Mouse (Mus musculus) fibroblast of lung, adult 2 months (primary cell): ENCODE results near the gene Chrm1.

ENCODE experiments used
- DNase-seq: peaks from one replicate; pipeline ENCODE4 v3.0.0-alpha.2; 2011; ENCODE audit warnings: low read depth

The Chrm1 gene

DNA sequence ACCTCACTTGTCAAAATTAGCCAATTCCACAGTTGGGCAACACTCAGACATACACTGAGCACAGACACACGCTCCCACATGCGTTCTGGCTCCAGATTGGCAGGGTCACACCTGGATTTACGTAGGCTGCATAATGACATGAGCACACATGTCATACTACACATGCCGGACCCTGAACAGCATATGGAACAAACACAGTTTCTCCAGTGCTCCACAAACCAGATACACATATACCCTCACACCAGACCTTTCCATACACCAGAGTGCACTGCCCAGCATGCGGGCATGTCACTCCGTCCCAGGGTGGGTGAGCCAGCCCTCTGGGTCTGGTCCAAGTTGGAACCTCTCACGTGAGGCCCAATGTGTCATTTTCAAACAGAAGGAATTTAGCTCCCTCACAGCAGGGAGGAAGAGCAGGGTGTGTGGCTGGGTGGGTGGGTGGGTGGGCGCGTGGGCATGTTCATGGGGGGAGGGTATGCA, at the start of gene Chrm1:
Gene Chrm1 (plus strand): TSS at position 430 of the 480 bp plus-strand sequence.
- no peak for DNase-seq

DNA sequence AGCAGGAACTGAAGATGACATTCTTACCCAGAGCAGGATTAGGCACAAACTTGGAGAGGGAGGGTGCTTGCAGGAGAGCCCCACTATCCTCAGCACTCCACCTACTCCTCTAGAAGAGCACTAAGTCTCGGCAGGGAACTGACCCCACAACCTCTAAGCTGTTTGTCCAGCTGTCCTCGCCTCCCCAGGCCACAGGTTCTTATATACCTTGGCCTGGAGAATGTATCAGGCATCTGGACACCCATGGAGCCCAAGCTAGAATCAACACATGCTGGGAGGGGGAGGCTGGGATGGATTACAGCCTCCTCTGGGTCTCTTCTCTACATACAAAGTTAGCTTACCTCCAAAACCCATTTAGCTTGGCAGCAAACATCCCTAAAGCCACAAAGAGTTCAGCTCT, 49.2 kb upstream of the Chrm1 start:
- DNase-seq, result no peak

DNA sequence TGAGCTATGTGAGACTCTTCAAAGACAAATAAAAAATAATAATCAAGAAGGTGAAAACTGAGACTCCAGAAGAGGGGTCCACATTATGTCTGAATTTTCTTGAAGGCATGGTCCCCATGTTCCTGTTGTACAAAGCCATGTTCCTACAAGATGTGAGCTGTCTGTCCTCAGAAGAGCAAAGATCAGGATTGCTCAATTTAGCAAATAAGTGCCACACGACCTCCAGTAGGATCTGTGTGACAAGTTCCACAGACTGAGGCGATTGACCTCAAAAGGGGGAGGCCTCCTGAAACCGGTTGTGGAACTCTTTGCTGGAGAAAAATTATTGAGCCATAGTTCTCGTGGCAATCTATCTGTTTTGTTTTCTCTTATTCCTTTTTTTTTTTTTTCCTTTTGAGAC, 47.3 kb upstream of the Chrm1 start:
- DNase-seq, result no peak

DNA sequence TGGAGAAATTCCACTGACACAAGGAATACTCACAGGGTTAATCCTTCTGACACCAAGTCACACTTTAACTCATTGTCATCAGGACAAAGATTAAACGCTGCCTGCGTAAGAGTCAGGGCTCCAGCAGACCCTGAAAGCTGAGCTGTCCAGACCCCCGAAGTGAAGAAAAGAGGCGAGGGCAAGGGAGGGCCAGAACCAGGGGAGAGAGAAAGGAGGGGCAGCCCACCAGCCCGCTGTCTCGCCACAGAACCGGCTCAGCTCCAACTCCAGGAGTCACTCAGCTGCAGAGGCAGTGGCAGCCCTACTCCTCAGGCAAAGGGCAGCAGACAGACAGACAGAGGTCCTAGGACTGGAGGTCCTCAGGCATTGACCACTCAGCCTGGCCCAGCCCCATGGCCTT, 45.7 kb upstream of the Chrm1 start, which contains the start of gene Slc22a6:
Gene Slc22a6 (plus strand): TSS at position 136 of the 400 bp plus-strand sequence.
- DNase-seq, result no peak

DNA sequence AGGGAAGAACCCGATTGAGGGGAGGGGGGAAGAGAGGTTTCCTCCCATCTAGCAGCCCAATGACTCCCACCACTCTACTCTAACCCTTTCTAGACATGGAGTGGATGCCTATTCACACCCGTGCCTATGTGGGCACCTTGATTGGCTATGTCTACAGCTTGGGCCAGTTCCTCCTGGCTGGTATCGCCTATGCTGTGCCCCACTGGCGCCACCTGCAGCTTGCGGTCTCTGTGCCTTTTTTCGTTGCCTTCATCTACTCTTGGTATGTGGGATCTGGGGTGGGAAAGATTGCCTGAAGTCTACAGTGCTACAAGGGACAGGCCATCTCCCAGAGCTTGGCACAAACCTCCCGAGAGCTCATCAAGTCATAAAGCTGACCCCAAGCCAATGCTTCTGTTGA, 42.5 kb upstream of the Chrm1 start:
- no peak for DNase-seq

DNA sequence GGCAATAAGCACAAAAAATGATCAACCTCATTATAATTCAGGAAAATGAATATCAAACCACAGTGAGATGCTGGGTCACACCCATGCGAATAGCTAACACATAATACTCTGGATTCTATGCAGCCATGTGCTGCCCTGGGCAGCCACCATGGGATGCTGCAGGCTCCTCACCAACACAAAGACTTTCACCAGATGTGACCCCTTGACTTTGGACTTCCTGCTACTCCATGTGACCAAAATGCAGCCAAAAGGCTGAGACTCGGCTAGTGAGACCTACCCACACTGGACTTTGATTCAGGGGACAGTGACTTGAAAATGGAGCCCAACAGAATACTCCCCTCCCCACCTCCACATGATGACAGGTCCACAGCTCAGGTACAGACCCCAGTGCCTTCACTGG, 33.3 kb upstream of the Chrm1 start:
- no peak for DNase-seq

DNA sequence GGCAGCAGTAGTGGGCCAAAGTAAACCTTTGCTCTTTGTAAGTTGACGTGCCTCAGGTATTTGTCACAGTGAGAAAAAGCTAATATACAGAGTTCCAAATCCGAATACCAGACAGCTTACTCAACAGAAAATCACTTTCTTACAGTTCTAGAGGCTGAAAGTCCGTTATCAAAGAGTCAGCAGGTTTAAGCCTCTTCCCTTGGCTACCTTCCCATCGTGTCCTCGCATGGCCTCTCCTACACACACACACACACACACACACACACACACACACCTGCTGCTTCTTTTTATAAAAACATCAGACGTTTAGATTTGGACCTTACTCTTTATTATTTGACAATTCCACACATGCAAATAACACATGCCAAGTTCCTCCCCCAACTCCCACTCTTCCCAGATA, 32.8 kb upstream of the Chrm1 start:
- peak; percentile 11 for DNase-seq

DNA sequence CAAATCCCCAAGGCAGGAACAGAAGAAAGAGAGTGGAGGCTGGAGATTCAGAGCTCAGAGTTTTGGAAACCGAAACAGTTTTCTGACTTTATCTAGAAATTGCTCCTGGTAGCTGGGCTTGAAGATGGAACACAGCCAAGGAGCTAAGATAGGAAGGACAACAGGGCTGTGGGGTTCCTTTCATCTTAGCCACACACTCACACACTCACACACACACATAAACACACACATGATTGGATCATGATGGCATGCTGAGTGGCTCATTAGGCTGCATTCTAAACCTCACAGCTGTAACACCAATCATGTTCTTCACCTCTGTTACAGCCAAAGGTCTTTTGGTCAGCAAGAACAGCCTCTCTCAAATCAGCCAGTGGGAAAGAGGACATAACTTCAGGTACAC, 31.6 kb upstream of the Chrm1 start:
- DNase-seq, result no peak

DNA sequence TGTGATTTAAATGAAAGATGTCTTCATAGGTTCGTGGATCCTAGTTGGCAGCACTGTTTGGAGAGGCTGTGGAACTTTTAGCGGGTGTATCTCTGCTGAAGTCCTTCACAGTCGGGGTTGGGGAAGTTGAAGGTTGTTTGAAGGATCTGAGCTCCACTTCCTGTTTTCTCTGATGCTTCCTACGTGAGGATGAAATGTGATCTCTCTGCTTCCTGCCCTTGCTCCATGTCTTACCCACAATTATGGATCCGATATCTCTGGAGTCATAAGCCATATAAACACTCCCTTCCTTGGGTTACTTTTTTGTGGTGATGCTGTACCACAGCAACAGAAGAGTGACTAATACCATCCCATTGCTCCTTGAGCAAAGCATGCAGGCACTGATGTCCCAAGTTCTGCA, 21.5 kb upstream of the Chrm1 start:
- no peak for DNase-seq

DNA sequence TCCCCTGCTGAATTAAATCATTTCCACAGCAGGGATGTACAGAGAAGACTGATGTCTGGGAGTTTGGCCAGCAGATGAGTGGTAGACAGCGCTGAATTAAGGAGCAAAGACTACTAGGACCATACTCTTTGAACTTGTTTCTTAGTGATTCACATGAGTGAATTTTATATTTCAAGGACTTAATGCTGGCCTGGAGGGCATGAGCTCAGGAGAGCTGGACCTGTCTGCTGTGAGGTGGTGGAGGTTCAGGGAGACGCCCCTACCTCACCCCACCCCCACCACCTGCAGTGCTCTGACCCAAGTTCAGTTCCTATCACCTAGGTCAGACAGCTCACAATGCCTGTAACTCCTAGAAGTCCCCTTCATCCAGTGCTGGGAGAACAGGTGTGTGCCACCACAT, 17.2 kb upstream of the Chrm1 start:
- DNase-seq, result no peak

DNA sequence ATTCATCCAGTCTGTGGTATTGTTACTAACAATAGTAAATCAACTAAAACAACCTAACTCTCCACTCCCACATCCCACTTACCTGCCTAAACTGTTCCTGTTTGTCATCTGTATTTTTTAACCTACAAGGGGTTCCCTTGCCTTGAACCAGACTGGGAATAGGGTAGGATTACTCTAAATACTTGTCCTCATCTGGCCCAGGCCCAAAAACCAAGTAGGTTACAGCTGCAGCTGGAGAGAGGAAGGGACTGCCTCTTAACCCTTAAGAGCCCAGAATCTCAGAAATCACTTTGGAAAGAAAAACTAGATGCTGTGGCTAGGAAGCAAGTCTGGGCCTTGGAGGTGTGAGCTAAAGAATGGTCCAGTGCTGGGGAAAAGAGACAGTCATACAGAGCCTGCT, 7.8 kb upstream of the Chrm1 start:
- DNase-seq, result no peak

DNA sequence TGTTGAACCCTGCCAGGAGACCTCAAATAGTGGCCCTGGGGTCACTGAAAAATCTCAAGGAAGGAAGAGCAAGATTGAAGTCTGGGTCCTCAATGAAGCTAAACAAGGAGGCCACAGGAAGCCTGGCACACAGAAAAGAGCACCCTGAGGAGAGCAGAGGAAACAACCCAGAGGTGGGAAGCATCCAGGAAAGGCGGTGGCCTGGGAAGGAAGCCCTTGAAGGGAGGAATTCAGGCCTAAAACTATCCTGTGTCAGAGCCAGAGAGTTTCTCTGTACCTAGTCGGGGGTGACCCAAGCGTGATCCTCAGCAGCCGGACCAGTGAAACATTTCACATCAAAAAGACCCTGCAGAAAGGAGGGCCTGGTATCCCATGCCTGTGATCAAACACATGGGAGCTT, 7.2 kb upstream of the Chrm1 start:
- no peak for DNase-seq

DNA sequence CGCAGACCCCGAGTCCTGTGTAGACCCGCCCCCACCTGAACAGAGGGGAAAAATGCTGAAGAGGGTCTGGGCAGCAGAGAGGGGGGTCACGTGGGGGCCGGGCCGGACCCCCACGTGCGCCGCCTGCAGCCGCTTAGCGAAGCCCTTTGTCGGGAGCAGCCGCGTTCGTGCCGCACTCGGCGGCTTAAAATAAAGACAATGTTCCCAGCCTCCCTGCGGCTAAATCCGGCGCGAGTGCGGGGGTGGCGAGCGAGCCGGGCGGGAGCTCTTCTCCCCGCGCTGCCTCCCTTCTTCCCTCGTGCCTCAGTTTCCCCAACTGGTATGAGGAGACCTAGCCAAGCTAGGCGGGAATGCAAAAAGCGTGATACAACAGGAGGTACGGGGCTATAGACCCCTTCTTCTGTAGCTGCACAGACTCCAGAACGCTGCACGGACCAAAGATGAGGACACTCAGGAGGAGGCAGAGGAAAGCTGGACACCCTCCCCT, 1.7 kb upstream of the Chrm1 start:
- DNase-seq, result no peak

DNA sequence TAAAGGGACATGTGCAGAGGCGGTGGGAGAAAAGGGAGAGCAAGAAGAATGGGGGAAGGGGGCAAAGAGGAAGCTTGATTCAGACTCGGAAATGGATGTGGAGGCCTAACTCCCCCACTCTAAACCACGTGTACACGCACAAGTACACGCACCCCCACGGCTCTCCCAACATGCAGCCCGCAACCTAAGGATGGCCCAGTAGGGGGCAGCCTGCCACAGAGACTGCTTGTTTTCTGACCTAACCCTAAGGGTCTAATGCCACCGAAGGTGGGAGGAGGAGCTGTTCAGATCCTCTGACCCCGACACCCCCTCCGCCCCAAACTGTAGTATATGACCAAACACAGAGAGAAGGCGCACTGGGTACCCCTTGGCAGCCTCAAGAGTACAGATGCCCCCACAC, 1.3 kb upstream of the Chrm1 start:
- DNase-seq, result no peak

DNA sequence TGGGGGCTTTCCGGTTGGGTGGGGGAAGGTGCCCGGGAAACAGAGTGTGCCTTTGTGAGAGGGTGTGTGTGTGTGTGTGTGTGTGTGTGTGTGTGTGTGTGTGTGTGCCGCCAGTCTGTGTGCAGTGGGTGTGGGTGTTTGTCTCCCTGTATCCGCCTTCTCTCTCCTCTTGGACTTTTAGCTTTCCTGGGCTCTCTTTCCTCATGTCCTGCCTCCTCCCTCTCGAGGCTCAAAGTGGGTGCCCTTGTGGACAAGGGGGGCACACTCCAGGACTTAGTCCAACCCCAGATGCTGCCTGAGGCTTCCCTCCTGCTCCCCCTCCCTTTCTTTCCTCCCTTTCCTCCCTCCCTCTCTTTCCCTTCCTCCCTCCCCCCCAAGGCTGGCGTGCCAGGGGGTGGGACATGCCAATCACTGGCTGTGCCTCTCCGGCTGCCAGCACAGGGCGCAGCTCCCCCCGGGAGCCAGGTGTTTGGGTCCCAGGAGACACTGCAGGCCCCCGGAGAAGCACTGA, 377 bp downstream of the Chrm1 start:
- DNase-seq, result no peak

DNA sequence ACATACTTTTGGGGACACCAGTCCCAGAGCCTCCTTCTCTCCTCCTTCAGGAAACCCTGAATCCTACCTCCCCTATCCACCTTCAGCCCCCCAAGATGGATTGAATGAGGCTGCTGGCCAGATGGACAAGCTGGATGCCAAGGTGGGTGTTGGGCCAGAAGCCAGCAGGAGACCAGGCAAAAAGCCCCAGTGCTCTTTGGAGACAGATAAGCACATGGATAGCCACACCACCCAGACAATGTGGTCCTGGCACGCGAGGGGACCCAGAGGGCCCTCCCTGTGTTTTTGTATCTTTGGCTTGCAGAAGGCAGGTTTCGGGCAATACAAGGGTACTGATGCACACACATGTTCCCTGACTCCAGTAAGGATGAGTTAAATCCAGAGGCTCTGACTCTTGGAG, 1.3 kb downstream of the Chrm1 start:
- no peak for DNase-seq

DNA sequence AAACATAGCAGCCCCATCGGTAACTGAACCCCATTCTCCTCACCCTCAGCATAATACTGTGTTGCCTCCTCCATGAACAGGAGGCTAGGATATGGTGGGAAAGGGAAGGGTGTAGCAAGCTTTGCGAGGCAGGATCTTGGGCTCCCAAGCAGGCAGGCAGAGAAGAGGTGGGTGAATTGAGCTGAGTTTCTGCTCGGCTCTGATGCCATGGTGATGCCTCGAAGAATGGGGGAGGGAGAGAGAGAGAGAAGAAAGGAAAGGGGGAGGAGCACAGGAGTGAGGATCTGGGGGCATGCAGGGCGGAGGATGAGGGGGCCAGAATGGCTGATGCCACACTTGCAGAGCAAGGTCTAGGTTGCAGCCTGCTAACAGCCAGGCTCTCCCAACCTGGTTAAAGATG, 2.2 kb downstream of the Chrm1 start:
- no peak for DNase-seq

DNA sequence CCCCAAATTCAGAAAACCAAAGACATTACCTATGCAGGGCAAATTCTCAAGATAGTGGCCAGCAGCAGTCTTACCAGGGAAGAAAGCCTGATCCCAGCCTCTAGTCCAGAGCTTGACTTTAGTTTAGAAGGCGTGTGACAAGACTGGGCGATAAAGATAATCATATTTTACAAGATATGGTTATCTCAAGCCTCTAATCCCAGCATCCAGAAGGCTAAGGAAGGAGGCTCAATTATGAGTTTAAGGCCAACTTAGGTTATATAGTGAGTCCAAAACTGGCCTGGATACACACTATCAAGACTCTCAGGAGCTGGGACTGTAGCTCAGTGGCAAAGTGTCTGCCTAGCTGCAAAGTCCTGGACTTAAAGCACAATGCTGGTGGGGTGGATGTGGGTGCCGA, 9.3 kb downstream of the Chrm1 start:
- no peak for DNase-seq

DNA sequence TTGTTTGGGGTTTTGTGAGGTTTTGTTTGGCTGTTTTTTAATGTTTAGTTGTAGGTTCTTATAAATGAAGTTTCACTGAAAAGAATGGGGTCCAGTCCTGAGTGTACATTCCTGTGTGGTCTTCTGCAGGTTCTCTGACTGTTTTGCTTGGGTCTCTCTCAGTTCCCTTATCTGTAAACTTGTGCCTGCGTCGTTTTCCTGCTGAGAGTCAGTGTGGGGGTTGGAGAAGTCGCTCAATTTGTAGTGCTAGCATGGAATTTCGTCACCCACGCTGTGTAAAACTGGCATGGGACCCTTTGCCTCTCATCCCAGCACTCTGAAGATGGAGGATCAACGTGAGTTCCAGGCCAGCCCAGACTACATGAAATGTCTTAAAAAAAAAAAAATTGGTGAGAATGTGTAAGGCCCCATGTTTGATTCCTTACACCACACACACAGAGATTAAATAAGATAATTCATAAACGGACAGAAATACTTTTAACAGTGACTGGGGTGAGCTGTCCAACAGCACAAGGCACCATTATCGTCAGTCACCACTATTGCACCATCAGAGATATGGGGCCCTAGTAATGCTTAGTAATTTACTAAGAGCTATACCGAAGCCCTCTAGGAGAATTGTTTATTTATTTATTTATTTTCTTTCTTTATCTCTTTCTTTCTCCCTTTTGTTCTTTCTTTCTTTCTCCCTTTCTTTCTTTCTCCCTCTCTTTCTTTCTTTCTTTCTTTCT, 9.9 kb downstream of the Chrm1 start:
- no peak for DNase-seq

DNA sequence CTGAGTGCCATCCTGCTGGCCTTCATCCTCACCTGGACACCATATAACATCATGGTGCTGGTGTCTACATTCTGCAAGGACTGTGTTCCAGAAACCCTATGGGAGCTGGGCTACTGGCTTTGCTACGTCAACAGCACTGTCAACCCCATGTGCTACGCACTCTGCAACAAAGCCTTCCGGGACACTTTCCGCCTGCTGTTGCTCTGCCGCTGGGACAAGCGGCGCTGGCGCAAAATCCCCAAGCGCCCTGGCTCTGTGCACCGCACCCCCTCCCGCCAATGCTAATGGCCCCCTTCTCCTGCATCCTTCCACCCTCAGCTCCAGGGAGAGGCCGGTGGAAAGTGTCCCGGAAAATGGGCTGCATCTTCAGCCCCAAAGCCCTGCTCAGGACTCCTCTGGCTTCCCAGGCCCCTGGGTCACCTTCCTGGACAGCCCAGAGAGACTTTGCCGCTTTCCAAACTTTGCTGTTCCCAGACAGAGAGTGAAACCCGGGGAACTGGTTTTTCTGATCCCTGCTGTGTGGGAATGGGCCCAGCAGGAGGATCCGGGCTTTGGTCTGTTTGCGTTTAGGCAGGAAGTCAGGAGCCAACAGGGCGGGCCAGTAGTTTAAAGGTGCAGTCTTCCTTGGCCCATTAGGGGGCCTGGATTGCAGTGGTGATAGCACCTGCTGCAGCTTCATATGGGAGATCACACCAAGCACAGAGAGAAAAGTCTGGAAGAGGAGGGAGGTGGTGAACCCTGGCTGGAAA, 15.6 kb downstream of the Chrm1 start:
- no peak for DNase-seq

DNA sequence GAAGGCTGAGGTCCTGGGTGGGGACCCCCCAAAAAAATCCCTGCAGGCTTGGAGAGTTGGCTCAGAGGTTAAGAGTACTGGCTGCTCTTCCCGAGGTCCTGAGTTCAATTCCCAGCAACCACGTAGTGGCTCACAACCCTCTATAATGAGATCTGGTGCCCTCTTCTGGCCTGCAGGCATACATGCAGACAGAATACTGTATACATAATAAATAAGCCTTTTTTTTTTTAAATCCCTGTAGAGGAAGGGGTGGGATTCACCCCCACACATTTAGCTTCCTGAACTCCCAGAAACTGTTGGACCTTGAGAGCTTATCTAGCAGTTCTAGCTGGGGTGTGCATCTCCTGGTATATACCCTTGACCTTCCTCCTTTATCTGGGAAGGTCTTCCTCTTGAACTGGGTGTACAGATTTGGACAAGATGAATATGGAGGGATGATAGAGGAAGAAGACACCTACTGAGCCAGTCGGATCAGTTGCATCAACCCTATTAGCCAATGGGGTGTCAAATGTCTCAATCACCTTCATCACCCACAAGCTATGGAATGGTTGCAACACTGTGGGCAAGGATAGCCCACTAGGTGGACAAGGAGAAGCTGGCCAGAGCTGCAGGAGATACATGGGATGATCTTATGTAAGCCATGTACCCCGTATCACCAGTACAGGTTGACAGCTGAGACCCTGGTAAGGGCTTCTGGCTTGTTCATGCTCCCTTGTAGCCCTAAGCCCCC, 18.2 kb downstream of the Chrm1 start:
- DNase-seq, result no peak

DNA sequence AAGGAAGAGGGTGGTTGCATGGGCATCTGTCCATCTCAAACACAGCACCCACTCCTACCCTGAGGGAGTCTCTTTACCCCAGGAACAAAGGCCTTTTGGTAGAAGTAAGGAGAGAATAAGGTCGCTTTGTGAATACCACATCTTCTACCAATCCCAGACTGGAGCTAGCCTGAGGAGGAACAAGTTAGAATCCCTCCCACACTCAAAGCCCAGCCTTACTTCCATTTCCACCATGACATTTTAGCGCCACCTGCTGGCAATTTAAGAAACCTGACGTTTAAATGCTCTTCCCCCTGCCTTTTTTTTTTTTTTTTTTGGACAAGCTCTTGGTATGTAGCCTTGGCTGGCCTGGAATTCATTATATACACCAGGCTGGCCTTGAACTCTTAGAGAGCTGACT, 19.4 kb downstream of the Chrm1 start:
- DNase-seq, result peak; percentile 61

DNA sequence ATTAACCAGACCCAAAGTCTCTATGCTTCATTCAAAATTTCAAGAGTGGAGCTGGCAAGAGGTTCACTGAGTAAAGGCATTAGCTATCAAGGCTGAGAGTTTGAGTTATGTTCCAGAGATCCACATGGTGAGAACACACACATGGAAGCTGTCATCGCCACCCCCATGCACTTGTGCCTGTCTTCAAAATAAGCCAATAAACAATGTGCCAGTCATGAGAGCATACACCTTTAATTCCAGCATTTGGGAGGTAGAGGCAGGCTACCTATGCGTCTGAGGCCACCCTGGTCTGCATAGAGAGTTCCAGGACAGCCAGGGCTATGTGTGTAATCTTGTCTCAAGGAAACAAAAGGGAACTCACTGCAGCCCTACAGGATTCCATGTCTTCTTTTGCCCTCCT, 20.0 kb downstream of the Chrm1 start:
- no peak for DNase-seq
